Mouse (Mus musculus): ENCODE data around the gene Ap2a2.

The Ap2a2 gene

DNA sequence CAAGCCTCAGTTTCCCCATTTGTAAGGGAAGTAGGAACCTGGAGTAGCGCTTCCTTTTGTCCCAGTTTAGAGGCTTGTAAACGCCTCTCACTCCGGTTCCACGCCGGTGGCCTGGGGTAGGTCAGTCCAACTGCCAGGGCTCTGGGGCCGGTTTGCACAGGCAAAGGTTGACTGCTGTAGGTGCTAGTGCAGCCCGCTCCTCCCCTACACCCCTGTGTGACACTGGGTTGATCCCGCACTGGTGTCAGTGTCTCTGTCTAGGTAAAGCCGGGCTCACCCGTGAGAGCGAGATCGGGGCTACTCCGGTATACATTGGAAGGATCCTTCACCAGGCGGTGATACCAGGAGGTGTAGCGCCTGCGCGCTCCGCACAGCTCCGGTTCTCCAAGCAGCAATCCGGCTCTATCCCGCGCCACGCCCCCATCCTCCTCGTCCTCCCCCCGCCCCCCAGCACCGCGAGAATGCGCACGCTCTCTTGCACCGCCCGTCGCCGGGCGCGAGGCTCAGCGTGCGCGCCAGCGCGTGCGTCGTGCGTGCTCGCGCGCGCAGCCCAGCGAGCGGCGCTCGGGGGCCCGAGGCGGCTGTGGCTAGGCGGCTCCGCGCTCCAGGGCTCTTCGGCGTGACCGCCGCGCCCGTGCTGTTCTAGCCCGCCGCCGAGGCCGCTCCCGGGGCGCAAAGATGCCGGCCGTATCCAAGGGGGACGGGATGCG lies at the start of gene Ap2a2:
Gene Ap2a2, plus strand, starts transcription at position 492 of the 710 bp plus-strand sequence.
- DNase-seq (ENCODE audit: low spot score): peak; percentile 87

GRCm38 (mm10) chr7:141517638-141518037 lies 44.3 kb upstream of the Ap2a2 start:
- no peak for DNase-seq (ENCODE audit: low spot score)

DNA sequence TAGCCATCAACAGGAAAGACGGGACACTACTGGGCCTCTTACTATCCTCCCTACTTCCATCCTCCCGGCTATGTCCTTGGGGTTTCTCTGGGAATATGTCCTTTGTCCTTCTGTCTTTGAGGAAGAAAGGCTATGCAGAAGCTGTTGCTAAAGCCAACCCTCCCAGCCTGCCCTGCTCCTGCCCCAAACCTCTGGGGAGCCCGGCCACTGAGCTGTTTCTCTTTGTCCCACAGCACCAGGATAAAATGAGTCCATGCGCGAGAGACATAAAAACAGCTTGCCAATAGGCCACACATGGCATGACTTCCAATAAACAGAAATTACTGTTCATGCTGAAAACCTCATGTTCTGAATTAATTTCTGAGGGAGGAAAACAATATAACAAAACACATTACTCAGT lies 43.7 kb upstream of the Ap2a2 start:
- DNase-seq (ENCODE audit: low spot score): no peak

GRCm38 (mm10) chr7:141518926-141519325 lies 43.0 kb upstream of the Ap2a2 start:
- DNase-seq (ENCODE audit: low spot score): no peak

GRCm38 (mm10) chr7:141519795-141520194 lies 42.2 kb upstream of the Ap2a2 start:
- no peak for DNase-seq (ENCODE audit: low spot score)

GRCm38 (mm10) chr7:141523007-141523406 lies 39.0 kb upstream of the Ap2a2 start:
- no peak for DNase-seq (ENCODE audit: low spot score)

DNA sequence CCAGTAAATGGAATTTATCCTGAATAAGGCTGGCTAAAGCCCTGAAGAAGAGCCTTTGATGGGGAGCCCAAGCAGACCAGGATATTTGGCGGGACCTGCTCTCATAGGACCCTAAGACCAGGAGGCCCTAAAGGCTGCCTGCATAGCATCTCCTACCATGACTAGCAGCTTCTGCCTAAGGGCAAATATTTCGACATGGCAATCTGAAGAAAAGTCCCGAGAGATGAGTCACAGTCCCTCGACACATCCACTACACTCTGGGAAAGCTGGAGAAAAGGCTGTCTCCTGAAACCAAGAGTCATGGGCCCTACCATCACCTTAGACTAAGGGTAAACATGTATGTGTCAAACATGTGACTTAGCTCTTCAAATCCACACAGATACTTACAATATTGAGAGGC lies 37.7 kb upstream of the Ap2a2 start:
- DNase-seq (ENCODE audit: low spot score): no peak

- DNase-seq (ENCODE audit: low spot score): peak; percentile 38
These were observed 37.0 kb upstream of the Ap2a2 start for GRCm38 (mm10) chr7:141524760-141525579.

GRCm38 (mm10) chr7:141525580-141525925 lies 36.4 kb upstream of the Ap2a2 start:
- DNase-seq (ENCODE audit: low spot score): no peak

DNA sequence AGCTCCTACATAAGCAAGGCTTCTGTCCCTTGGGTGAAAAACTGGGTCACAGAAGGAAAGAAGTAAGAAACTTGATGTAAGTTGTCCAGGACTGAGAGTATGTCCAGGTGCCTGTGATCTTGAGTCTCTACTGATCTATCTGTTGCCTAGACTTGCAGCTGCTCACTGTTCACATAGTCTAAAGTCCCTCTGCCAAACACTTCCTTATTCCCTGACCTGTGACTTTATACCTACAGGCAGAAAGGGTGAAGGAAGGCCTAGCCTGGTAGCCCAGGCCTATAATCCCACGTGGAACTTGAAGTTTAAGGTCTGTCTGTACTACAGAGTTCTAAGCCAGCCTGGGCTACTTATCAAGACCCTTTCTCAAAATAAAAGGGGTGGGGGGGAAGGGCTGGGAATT lies 26.4 kb upstream of the Ap2a2 start:
- no peak for DNase-seq (ENCODE audit: low spot score)

DNA sequence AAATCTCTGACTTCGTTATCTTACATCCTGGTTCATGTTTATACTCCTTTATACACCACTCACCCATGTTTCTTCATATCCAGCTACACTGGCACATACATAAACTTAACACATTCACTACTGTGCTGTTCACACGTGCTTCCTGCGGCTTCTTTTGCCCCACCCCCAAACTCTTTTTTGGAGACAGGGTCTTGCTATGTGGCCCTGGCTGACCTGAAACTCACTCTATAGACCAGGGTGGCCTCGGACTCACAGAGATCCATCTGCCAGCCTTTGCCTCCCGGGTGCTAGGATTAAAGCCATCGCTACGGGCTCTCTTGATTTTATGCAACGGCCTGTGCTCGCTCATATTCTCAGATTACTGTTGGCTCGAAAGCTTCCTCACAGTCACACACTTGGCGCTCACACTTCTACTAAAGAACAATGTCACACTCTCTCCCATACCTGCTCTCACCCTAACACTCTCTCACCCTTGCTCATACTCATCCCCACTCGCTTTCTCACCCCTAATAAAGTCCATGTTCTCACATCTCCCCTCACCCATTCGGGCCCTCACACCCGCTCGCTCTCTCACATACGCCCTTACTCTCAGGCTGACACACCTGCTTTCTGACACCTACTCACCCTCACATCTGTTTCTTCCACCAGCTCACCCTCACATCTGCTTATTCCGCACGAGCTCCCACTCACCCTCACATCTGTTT lies 23.0 kb upstream of the Ap2a2 start:
- no peak for DNase-seq (ENCODE audit: low spot score)

GRCm38 (mm10) chr7:141539556-141540311 lies 22.2 kb upstream of the Ap2a2 start, which contains the start of gene Chid1:
Gene Chid1 (minus strand): TSS chr7:141539857.
- peak; percentile 97 for DNase-seq (ENCODE audit: low spot score)

GRCm38 (mm10) chr7:141540312-141541081 lies 21.5 kb upstream of the Ap2a2 start:
- DNase-seq (ENCODE audit: low spot score): peak; percentile 46

- no peak for DNase-seq (ENCODE audit: low spot score)
These were observed 20.3 kb upstream of the Ap2a2 start for GRCm38 (mm10) chr7:141541681-141542080.

DNA sequence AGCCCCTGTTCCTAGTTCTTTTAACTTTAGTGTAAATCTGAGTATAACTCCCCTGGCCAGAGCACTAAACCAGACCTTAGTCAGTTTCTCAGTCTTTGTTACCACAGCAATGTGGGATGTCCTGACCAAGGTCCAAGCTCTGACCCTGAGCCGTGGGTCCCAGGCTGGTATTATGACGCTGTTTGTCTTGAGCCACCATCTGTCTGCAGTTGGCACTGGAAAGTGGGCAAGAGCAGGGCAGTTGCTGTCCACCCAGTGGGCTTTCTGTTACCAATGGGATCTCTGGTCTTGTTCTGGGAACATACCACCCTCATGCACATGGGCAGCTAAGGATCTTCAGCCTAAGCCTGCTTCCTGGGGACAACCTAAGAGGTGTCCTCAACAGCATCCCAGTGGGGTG lies 19.4 kb upstream of the Ap2a2 start:
- no peak for DNase-seq (ENCODE audit: low spot score)

DNA sequence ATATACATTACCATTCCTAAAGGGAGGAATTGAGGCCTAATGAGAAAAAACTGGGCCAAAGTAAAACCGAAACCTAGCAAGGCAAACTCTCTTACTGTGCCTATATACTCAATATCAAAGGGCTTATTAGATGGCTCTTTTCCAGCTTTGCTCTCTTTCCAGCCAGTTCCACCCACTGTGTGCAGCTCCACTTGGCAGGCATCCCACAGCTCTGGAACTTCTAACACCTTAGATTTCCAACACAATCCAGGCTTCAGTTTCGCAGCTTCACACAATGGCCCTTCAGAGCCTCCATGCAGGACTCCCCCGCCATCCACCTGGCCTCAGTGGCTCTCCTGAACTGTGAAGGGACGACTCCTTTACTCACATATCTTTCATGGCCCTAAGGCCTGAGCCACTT lies 17.3 kb upstream of the Ap2a2 start:
- DNase-seq (ENCODE audit: low spot score): no peak

DNA sequence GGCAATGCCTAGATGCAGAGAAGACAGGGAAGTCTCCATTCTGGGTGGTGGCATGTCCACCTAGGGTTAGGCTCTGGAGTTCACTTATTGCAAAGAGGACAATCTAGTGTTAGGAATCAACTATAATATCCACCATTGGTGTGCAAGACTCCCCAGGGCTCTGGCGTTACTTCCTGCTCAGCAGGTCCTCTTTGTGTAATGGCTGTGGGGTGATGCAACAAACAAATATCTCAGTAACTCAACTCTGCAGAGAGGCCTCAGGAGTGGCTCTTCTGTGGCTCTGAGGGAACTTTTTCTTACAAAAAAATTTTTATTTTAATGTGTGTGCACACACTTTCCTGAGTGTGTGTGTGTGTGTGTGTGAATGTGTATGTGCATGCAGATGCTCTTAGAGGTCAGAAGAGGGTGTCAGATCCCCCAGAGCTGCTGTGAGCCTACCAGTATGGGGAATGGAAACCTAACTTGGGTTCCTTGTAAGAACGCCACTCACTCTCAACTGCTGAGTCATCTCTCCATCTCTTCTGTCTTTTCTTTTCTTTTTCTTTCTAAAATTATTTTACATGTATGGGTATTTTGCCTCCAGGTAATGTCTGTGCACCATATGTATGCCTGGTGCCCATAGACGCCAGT lies 12.4 kb upstream of the Ap2a2 start:
- no peak for DNase-seq (ENCODE audit: low spot score)

DNA sequence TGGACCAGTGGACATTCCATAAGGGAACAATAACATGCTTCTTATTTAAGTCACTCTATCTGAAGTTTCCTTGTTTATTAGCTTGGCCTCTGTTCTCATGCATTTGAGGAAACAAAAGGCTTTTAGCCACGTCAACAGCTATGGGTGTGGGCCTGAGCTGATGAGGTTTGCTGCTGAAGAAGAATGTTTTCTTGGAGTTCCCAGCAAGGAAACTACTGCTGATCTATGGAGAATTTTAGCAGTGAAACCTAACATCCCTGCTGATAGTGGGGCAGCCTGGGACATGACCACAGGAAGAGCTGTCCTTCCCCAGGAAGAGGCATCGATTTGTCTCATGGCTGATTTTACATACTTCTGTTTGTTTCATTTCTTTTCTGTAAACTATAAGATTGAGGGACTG lies 11.5 kb upstream of the Ap2a2 start:
- no peak for DNase-seq (ENCODE audit: low spot score)

DNA sequence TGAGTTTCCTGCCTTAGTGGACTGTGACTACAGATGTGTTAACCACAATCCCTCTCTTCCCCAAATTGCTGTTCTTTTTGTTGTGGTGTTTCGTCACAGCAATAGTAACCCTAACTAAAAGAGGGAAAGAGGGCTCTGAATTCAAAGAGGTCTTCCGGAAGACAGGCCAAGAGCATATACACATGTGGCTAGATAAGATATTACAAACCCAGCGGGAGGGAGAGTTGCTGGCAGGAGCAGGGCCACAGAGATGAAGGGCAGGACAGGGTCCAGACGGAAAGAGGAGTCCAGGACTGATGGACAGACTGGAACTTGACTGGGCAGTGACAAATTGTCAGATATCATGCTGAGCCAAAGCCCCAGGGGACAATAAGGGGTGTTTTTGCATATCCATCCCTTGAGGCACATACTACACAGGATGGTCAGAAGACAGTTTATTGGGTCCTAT lies 3.6 kb upstream of the Ap2a2 start:
- DNase-seq (ENCODE audit: low spot score): no peak

- DNase-seq (ENCODE audit: low spot score): no peak
These were observed 3.0 kb upstream of the Ap2a2 start for GRCm38 (mm10) chr7:141558946-141559345.
